Mouse (Mus musculus): ENCODE results near the gene Ceacam2. TPM values are rescaled to one million over a fixed set of nuclear protein-coding genes. Genes with fewer than 3 reads are reported as not detected.
"Not testable (repeated sequence)": the region's sequence is repeated elsewhere in the genome, so short reads cannot be mapped to it uniquely, and the experiment has no call there.

The Ceacam2 gene
- polyA plus RNA-seq, 1 experiment = 0.67 TPM

GRCm38 (mm10) chr7:25575870-25576269 lies 36.2 kb upstream of the Ceacam2 start:
- Histone ChIP-seq H3K36me3 (ENCODE audit: control insufficient read depth, insufficient read depth, low read length) (no peaks in the 10 kb centered on the region), H3K27me3 (ENCODE audit: control insufficient read depth, insufficient read depth, low read length) (no peaks in the 10 kb centered on the region), H3K4me1 (ENCODE audit: control insufficient read depth, insufficient read depth, insufficient read length) (peaks cover 24% of the 10 kb centered on the region; the same call in 1 of the 2 replicates), H3K4me3 (ENCODE audit: extremely low read depth, insufficient read depth, insufficient read length) (no peak overlapping the region), H3K27ac (ENCODE audit: insufficient read depth, low read length) (peak overlapping the region; percentile 96)
- TF ChIP-seq POLR2A (IDR thresholded peaks at IDR 0.05; ENCODE audit: low read depth, low read length) (no peak), CTCF (IDR thresholded peaks at IDR 0.05; ENCODE audit: extremely low read depth, insufficient read depth, insufficient read length, insufficient replicate concordance) (no peak)
- DNase-seq (ENCODE audit: low read depth in 1 of 2, low spot score in 2 of 2) = no peak
- WGBS = 56% methylated on average over 8 of the region's 8 CpGs

GRCm38 (mm10) chr7:25575105-25575504 lies 35.4 kb upstream of the Ceacam2 start:
- Histone ChIP-seq H3K36me3 (ENCODE audit: control insufficient read depth, insufficient read depth, low read length) (no peaks in the 10 kb centered on the region), H3K27ac (ENCODE audit: insufficient read depth, low read length) (0 out of 2 replicates have a peak overlapping the region, but pooled peaks have one; percentile 96), H3K4me3 (ENCODE audit: extremely low read depth, insufficient read depth, insufficient read length) (no peak overlapping the region), H3K4me1 (ENCODE audit: control insufficient read depth, insufficient read depth, insufficient read length) (peaks cover 24% of the 10 kb centered on the region; the same call in 1 of the 2 replicates), H3K27me3 (ENCODE audit: control insufficient read depth, insufficient read depth, low read length) (no peaks in the 10 kb centered on the region)
- TF ChIP-seq POLR2A (IDR thresholded peaks at IDR 0.05; ENCODE audit: low read depth, low read length) (no peak), CTCF (IDR thresholded peaks at IDR 0.05; ENCODE audit: extremely low read depth, insufficient read depth, insufficient read length, insufficient replicate concordance) (no peak)
- DNase-seq (ENCODE audit: low read depth in 1 of 2, low spot score in 2 of 2) = no peak
- WGBS = 94% methylated on average over 5 of the region's 5 CpGs

- not testable (repeated sequence) for H3K27ac ChIP-seq (ENCODE audit: insufficient read depth, low read length); H3K27me3 ChIP-seq (ENCODE audit: control insufficient read depth, insufficient read depth, low read length); DNase-seq (ENCODE audit: low read depth in 1 of 2, low spot score in 2 of 2); H3K4me3 ChIP-seq (ENCODE audit: extremely low read depth, insufficient read depth, insufficient read length); H3K36me3 ChIP-seq (ENCODE audit: control insufficient read depth, insufficient read depth, low read length)
- peaks cover 24% of the 10 kb centered on the region; the same call in 1 of the 2 replicates for H3K4me1 ChIP-seq (ENCODE audit: control insufficient read depth, insufficient read depth, insufficient read length)
- 81% methylated on average over 5 of the region's 5 CpGs for WGBS
Observed at GRCm38 (mm10) chr7:25573806-25574205, 34.1 kb upstream of the Ceacam2 start.

GRCm38 (mm10) chr7:25568721-25569120 lies 29.1 kb upstream of the Ceacam2 start:
- Histone ChIP-seq H3K4me1 (ENCODE audit: control insufficient read depth, insufficient read depth, insufficient read length) (no peaks in the 10 kb centered on the region), H3K27ac (ENCODE audit: insufficient read depth, low read length) (no peak overlapping the region), H3K4me3 (ENCODE audit: extremely low read depth, insufficient read depth, insufficient read length) (no peak overlapping the region), H3K27me3 (ENCODE audit: control insufficient read depth, insufficient read depth, low read length) (no peaks in the 10 kb centered on the region), H3K36me3 (ENCODE audit: control insufficient read depth, insufficient read depth, low read length) (no peaks in the 10 kb centered on the region)
- TF ChIP-seq CTCF (IDR thresholded peaks at IDR 0.05; ENCODE audit: extremely low read depth, insufficient read depth, insufficient read length, insufficient replicate concordance) (no peak), POLR2A (IDR thresholded peaks at IDR 0.05; ENCODE audit: low read depth, low read length) (no peak)
- DNase-seq (ENCODE audit: low read depth in 1 of 2, low spot score in 2 of 2) = no peak
- WGBS = 98% methylated on average over 7 of the region's 7 CpGs

- not testable (repeated sequence) for H3K4me1 ChIP-seq (ENCODE audit: control insufficient read depth, insufficient read depth, insufficient read length); H3K27ac ChIP-seq (ENCODE audit: insufficient read depth, low read length); H3K36me3 ChIP-seq (ENCODE audit: control insufficient read depth, insufficient read depth, low read length); H3K27me3 ChIP-seq (ENCODE audit: control insufficient read depth, insufficient read depth, low read length); H3K4me3 ChIP-seq (ENCODE audit: extremely low read depth, insufficient read depth, insufficient read length)
- TF ChIP-seq CTCF (IDR thresholded peaks at IDR 0.05; ENCODE audit: extremely low read depth, insufficient read depth, insufficient read length, insufficient replicate concordance) = peak; percentile 5; the same call in 1 of the 2 replicates
- DNase-seq (ENCODE audit: low read depth in 1 of 2, low spot score in 2 of 2) = peak in 1 of 2 experiments; percentile 7
- 76% methylated on average over 8 of the region's 8 CpGs for WGBS
Observed at GRCm38 (mm10) chr7:25541464-25541863, 1.8 kb upstream of the Ceacam2 start.

GRCm38 (mm10) chr7:25539954-25540353 lies 297 bp upstream of the Ceacam2 start:
- H3K4me1 ChIP-seq (ENCODE audit: control insufficient read depth, insufficient read depth, insufficient read length); H3K27me3 ChIP-seq (ENCODE audit: control insufficient read depth, insufficient read depth, low read length); H3K4me3 ChIP-seq (ENCODE audit: extremely low read depth, insufficient read depth, insufficient read length); H3K27ac ChIP-seq (ENCODE audit: insufficient read depth, low read length); H3K36me3 ChIP-seq (ENCODE audit: control insufficient read depth, insufficient read depth, low read length): not testable (repeated sequence)
- WGBS = 25% methylated on average over 1 of the region's 1 CpGs
- 0 out of 2 replicates have a peak, but pooled peaks have one; percentile 13 for TF ChIP-seq CTCF (IDR thresholded peaks at IDR 0.05; ENCODE audit: extremely low read depth, insufficient read depth, insufficient read length, insufficient replicate concordance)
- DNase-seq (ENCODE audit: low read depth in 1 of 2, low spot score in 2 of 2) = peak in 1 of 2 experiments; percentile 30

GRCm38 (mm10) chr7:25530837-25531236 lies 8.8 kb downstream of the Ceacam2 start:
- no peaks in the 10 kb centered on the region for H3K27me3 ChIP-seq (ENCODE audit: control insufficient read depth, insufficient read depth, low read length)
- WGBS = 89% methylated on average over 2 of the region's 2 CpGs
- no peak overlapping the region for H3K27ac ChIP-seq (ENCODE audit: insufficient read depth, low read length)
- H3K4me3 ChIP-seq (ENCODE audit: extremely low read depth, insufficient read depth, insufficient read length) = no peak overlapping the region
- no peaks in the 10 kb centered on the region for H3K4me1 ChIP-seq (ENCODE audit: control insufficient read depth, insufficient read depth, insufficient read length)
- no peak for DNase-seq (ENCODE audit: low read depth in 1 of 2, low spot score in 2 of 2)
- TF ChIP-seq CTCF (IDR thresholded peaks at IDR 0.05; ENCODE audit: extremely low read depth, insufficient read depth, insufficient read length, insufficient replicate concordance) (no peak), POLR2A (IDR thresholded peaks at IDR 0.05; ENCODE audit: low read depth, low read length) (no peak)
- H3K36me3 ChIP-seq (ENCODE audit: control insufficient read depth, insufficient read depth, low read length) = no peaks in the 10 kb centered on the region

GRCm38 (mm10) chr7:25516070-25516777 lies 23.4 kb downstream of the Ceacam2 start:
- DNase-seq (ENCODE audit: low read depth in 1 of 2, low spot score in 2 of 2); H3K27ac ChIP-seq (ENCODE audit: insufficient read depth, low read length); H3K36me3 ChIP-seq (ENCODE audit: control insufficient read depth, insufficient read depth, low read length); H3K4me3 ChIP-seq (ENCODE audit: extremely low read depth, insufficient read depth, insufficient read length); H3K4me1 ChIP-seq (ENCODE audit: control insufficient read depth, insufficient read depth, insufficient read length); H3K27me3 ChIP-seq (ENCODE audit: control insufficient read depth, insufficient read depth, low read length): not testable (repeated sequence)
- 88% methylated on average over 3 of the region's 5 CpGs for WGBS

- H3K27ac ChIP-seq (ENCODE audit: insufficient read depth, low read length); H3K36me3 ChIP-seq (ENCODE audit: control insufficient read depth, insufficient read depth, low read length); H3K4me3 ChIP-seq (ENCODE audit: extremely low read depth, insufficient read depth, insufficient read length); H3K27me3 ChIP-seq (ENCODE audit: control insufficient read depth, insufficient read depth, low read length); H3K4me1 ChIP-seq (ENCODE audit: control insufficient read depth, insufficient read depth, insufficient read length); DNase-seq (ENCODE audit: low read depth in 1 of 2, low spot score in 2 of 2): not testable (repeated sequence)
- WGBS = 84% methylated on average over 1 of the region's 1 CpGs
Observed at GRCm38 (mm10) chr7:25515667-25516066, 24.0 kb downstream of the Ceacam2 start.
